Mouse (Mus musculus) limb, embryonic 11.5 days (tissue): Measurements from ENCODE around the gene Vill. TPM values are rescaled to one million over a fixed set of nuclear protein-coding genes. Genes with fewer than 3 reads are reported as not detected.

ENCODE experiments used
- ATAC-seq: fragments of 200-750 bp; cut with Nextera tagmentation; 2 replicates; pipeline ENCODE4 v1.8.0; 2017; ENCODE audit warnings: low read depth; ENCODE audit not compliant: insufficient number of reproducible peaks, low FRiP score, low TSS enrichment
- DNase-seq: peaks from one replicate; pipeline ENCODE4 v3.0.0-alpha.2; 2015; ENCODE audit warnings: low spot score
- H3K27ac ChIP-seq: fragments of 300-500 bp; sonication (generic); replicated peaks from 2 replicates; pipeline ENCODE4 v1.5.1; 2014; ENCODE audit warnings: low read depth, mild to moderate bottlenecking, low read length
- H3K27me3 ChIP-seq: fragments of 300-500 bp; sonication (generic); 2 replicates; pipeline ENCODE4 v1.6.1; 2014; ENCODE audit warnings: mild to moderate bottlenecking, low read length, mixed read lengths; ENCODE audit not compliant: control insufficient read depth, insufficient read depth
- H3K36me3 ChIP-seq: fragments of 300-500 bp; sonication (generic); 2 replicates; pipeline ENCODE4 v1.6.1; 2014; ENCODE audit warnings: mild to moderate bottlenecking, low read length, moderate library complexity, mixed read lengths; ENCODE audit not compliant: control insufficient read depth, insufficient read depth
- H3K4me1 ChIP-seq: fragments of 300-500 bp; sonication (generic); 2 replicates; pipeline ENCODE4 v1.6.1; 2014; ENCODE audit warnings: low read length, mixed read lengths; ENCODE audit not compliant: control insufficient read depth, insufficient read depth
- H3K4me2 ChIP-seq: fragments of 300-500 bp; sonication (generic); 2 replicates; pipeline ENCODE4 v1.6.1; 2014; ENCODE audit warnings: low read depth, mild to moderate bottlenecking, moderate library complexity; ENCODE audit not compliant: severe bottlenecking
- H3K4me3 ChIP-seq: fragments of 300-500 bp; sonication (generic); 2 replicates; pipeline ENCODE4 v1.5.1; 2014; ENCODE audit warnings: low read depth, low read length
- H3K9ac ChIP-seq: fragments of 300-500 bp; sonication (generic); 2 replicates; pipeline ENCODE4 v1.6.1; 2014; ENCODE audit warnings: mild to moderate bottlenecking, low read length
- H3K9me3 ChIP-seq: fragments of 300-500 bp; sonication (generic); 2 replicates; pipeline ENCODE4 v1.6.1; 2016; ENCODE audit warnings: low read length; ENCODE audit not compliant: control insufficient read depth
- WGBS: fragments of 180-500 bp; shearing (Covaris S2); extraction: QIAGEN DNeasy Blood & Tissue Kit; methylation state at CpG from one replicate; pipeline ENCODE4 v1.1.7; 2014; 5-methylcytosine and 5-hydroxymethylcytosine counted together
- polyA plus RNA-seq: library from polyadenylated mRNA; unstranded; fragments of >200 nt; fragmentation: Nextera tagmentation; extraction: Ambion mirVana; gene quantifications from 2 replicates; pipeline ENCODE4 v1.2.1, GENCODE M21; 2014

The Vill gene
- polyA plus RNA-seq, 1 experiment from 2014 or later = 26.5 TPM

DNA sequence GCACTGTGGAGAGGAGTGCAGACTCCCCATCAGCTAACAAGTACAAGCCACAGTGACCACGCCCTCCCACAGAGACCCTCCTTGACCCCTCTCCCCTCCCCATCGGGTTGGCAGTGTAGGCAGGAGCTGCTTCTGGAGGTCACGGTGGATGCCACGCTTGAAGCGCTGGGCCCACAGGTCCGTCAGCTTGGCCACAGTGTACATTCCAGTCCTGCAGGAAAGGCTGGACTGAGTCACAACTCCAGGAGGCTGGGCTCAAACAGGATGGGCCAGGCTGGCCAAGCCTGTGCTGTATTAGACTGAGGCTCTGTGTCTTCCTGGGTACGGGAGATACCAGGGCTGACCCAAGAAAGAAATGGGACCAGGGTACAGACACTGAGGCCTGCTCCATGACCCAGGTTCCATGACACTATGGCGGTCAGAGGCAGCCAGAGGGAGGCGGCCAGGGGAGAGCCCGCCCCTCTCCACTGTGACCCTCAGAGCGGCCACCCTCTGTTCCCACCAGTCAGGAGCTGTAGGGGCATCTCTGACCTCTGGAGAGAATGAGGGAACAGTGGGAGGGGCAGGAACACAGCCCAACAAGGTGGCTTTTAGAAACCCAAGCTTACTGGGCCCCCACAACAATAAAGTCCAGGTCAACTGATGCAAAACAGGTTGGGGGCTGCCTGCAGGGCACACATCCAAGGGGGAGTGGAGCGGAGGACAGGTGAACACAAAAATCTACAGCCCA, 39.2 kb downstream of the Vill start:
- ATAC-seq = no peak
- 68% methylated on average over 12 of the region's 12 CpGs for WGBS
- Histone ChIP-seq H3K4me3 (no peak overlapping the region; the same call in 1 of the 2 replicates), H3K4me2 (peak overlapping the region; percentile 88), H3K36me3 (no peaks in the 10 kb centered on the region), H3K27ac (no peak overlapping the region), H3K27me3 (peaks cover 10% of the 10 kb centered on the region; the same call in 1 of the 2 replicates), H3K9me3 (no peaks in the 10 kb centered on the region), H3K4me1 (peaks cover 16% of the 10 kb centered on the region), H3K9ac (0 out of 2 replicates have a peak overlapping the region, but pooled peaks have one; percentile 4)
- no peak for DNase-seq

DNA sequence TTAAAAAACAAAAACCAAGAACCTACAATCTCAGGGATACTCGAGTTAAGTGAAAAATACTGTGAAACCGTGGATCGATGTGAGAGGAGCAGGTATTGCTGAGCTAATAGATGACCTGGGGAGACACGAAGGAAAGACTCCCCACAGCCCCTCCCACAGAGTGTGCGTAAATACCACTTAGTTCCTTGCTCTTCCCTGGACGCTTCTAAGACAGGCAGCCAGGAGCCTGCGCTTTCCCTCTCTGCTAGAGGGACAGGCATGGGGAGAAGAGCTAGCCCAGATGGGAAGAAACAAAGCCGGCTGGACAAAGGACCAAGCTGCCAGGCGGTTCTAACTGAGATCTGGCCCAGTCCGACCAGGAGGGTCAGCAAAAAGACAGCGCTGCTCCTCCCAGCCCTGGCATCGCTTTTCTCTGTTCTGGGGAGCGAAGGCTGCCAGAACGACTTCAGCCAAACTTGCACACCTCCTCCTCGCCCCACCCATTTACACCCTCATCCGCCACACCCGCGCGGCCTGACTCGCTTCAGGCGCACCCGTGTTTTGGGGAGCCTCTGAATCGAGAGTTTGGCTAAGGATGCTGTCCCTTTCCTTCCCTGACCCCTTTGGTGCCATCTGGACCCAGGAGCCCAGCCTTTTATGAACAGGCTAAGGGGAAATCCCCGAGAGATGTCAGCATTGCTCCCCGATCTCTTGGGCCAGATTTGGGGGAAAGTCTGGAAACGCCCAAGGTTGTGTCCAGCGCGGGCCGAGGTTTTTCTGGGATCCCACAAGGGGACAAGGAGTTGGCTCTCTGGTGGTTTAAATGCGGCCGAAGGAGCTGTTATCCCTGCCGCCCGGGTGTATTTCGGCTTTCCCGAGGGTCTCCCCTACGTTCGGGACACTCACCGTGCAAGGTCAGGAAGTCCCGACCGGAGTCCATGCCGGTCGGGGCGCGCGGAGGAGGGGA, 40.2 kb downstream of the Vill start:
- DNase-seq (peak; percentile 51), ATAC-seq (no peak)
- Histone ChIP-seq H3K27me3 (peaks cover 10% of the 10 kb centered on the region; the same call in 1 of the 2 replicates), H3K4me3 (peak overlapping the region; percentile 42), H3K9me3 (no peaks in the 10 kb centered on the region), H3K27ac (no peak overlapping the region), H3K9ac (peak overlapping the region; percentile 32), H3K36me3 (no peaks in the 10 kb centered on the region), H3K4me1 (peaks cover 16% of the 10 kb centered on the region), H3K4me2 (peak overlapping the region; percentile 88)
- 3% methylated on average over 45 of the region's 45 CpGs for WGBS

DNA sequence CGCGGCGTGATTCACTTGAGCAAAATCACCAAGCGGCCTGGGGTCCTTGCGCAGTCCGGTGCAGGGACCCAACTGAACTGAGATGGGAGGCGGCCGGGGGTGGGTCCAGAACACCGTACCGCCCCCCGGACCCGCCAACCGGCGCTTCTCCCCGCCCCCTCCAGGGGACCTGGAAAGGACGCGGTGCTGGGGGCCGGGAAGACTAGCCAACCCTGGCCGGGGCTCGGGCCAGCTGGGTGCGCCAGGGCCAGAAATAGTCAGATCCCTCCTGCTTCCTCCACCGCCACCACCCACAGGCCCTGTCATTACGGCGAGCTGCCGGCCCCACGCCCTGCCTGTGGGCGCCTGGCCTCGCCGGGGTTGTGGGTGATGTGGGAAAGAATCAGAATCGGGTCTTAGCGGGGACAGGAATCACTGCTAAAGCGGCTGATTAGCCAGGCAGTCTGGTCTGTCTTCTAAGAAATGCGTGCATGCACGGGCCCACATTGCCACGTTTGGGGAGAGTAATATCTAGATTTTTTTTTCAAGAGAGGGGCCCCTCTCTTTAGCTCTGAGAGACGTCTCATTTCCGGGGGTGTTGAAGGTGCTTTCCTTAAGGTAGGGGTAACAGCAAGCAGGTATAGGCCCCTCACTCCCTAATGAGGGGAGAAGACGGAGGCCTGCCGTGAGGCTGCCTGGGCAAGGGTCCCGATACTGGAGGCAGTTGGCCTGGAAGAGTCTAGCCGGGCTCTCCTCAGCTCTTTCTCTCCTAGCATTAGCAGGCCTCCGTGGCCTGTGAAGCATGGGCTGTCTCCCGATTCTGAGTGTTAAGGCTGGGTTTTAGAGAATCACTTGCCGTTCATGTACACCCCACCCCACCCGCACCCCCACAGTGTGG, 41.1 kb downstream of the Vill start, which contains the start of gene Plcd1:
Plcd1 (minus strand) TSS at position 84 of the 877 bp plus-strand sequence.
- DNase-seq = peak; percentile 86
- Histone ChIP-seq H3K27me3 (peaks cover 10% of the 10 kb centered on the region; the same call in 1 of the 2 replicates), H3K4me2 (peak within 1 kb of the TSS; percentile 88), H3K9ac (peak within 1 kb of the TSS; percentile 32), H3K4me1 (peaks cover 16% of the 10 kb centered on the region), H3K27ac (no peak within 1 kb of the TSS), H3K4me3 (peak within 1 kb of the TSS; percentile 42), H3K36me3 (no peaks in the 10 kb centered on the region), H3K9me3 (no peaks in the 10 kb centered on the region)
- WGBS = 13% methylated on average over 35 of the region's 45 CpGs
- ATAC-seq = peak; percentile 82

GRCm38 (mm10) chr9:119094462-119095109, 42.0 kb downstream of the Vill start:
- no peak overlapping the region for H3K4me3 ChIP-seq
- H3K4me2 ChIP-seq = no peak overlapping the region
- ATAC-seq (no peak), DNase-seq (no peak)
- peaks cover 10% of the 10 kb centered on the region; the same call in 1 of the 2 replicates for H3K27me3 ChIP-seq
- H3K9ac ChIP-seq = no peak overlapping the region
- H3K4me1 ChIP-seq = peaks cover 16% of the 10 kb centered on the region
- H3K9me3 ChIP-seq = no peaks in the 10 kb centered on the region
- H3K36me3 ChIP-seq = no peaks in the 10 kb centered on the region
- 83% methylated on average over 13 of the region's 13 CpGs for WGBS
- H3K27ac ChIP-seq = no peak overlapping the region

GRCm38 (mm10) chr9:119100177-119100898, 47.8 kb downstream of the Vill start:
- Histone ChIP-seq H3K4me1 (peaks cover 12% of the 10 kb centered on the region), H3K27ac (no peak overlapping the region), H3K27me3 (peaks cover 2% of the 10 kb centered on the region; the same call in 1 of the 2 replicates), H3K4me3 (no peak overlapping the region), H3K9ac (no peak overlapping the region), H3K36me3 (no peaks in the 10 kb centered on the region), H3K9me3 (no peaks in the 10 kb centered on the region), H3K4me2 (no peak overlapping the region)
- DNase-seq (no peak), ATAC-seq (no peak)
- WGBS = 16% methylated on average over 15 of the region's 15 CpGs

GRCm38 (mm10) chr9:119101992-119102782, 49.6 kb downstream of the Vill start, which contains the start of gene Dlec1:
TSS of gene Dlec1 (plus strand) at chr9:119102478.
- Histone ChIP-seq H3K9ac (no peak within 1 kb of the TSS; the same call in 1 of the 2 replicates), H3K9me3 (no peaks in the 10 kb centered on the region), H3K4me2 (peak within 1 kb of the TSS; percentile 69), H3K4me1 (0 out of 2 replicates have a peak, but pooled peaks cover 2% of the 10 kb centered on the region), H3K27me3 (peaks cover 2% of the 10 kb centered on the region; the same call in 1 of the 2 replicates), H3K27ac (no peak within 1 kb of the TSS), H3K4me3 (peak within 1 kb of the TSS; percentile 54), H3K36me3 (no peaks in the 10 kb centered on the region)
- ATAC-seq = peak; percentile 85
- WGBS = 2% methylated on average over 44 of the region's 44 CpGs
- DNase-seq = peak; percentile 81
